Mouse (Mus musculus): ENCODE results near the gene Ghr. TPM values are rescaled to one million over a fixed set of nuclear protein-coding genes. Genes with fewer than 3 reads are reported as not detected.

The Ghr gene
- polyA plus RNA-seq (2015; fragmentation: Nextera tagmentation; extraction: Ambion mirVana): 6.7 and 8.8 TPM in 2 replicates

DNA sequence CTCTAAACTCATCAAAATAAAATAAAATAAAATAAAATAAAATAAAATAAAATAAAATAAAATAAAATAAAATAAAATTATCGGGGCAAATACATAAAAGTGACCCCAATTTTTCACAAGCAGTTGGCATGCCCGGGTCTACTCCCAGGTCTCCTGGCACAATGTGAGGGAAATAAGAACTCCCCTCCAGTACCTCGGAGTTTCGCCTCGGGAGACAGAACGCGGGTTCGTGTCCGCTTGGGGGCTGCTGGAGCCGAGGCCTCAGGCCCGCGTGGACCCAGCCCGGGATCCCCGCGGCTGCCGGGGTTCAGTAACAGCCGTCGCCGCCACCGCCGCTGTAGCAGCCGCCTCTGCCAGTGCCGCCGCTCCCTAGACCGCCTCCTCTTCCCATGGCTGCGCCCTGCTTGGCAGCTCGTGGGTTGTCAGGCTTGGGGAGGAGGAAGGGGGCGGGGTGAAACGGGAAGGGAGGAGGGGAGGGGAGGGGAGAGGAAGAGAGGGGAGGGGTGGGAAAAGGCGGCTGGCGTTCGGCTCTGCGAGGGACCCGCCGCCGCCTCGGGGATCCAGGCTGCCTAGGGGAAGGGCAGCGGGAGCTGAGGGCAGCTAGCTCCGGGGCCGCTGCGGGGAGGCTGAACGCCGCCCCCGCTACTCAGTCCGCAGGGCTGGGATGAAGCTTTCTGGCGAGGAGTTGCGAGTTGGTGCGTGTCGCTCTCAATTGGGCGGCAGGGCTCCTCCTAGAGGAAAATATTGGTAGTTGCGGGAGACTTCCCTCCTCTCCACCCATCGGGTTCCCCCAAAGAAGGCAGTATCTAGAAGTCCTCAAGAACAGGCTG is at the start of gene Ghr:
Gene Ghr, minus strand, starts transcription at position 686 of the 830 bp plus-strand sequence.
- WGBS: under 1% methylated on average over 48 of the region's 52 CpGs
- peak within 1 kb of the TSS; percentile 63 for H3K4me3 ChIP-seq (replicated peaks)

DNA sequence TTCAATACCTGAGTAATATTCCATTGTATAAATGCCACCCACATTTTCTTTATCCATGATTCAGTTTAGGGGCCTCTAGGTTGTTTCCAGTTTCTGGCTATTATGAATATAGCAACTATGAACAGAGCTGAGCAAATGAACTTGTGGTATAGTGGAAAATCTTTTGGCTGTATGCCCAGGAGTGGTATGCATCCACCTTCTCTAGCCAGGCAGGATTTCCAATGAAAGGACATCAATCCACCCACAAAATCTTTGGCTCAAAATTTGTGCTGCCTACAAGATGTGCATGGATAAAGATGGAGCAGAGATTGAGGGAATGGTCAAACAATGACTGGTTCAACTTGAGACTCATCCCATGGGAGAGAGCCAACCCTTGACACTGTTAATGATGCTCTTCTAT is 39.5 kb upstream of the Ghr start:
- no peak overlapping the region for H3K4me2 ChIP-seq (replicated peaks)

More for the DNA sequence above, at the start of gene Ghr:
- ATAC-seq: peak; percentile 97
- H3K27ac ChIP-seq: peak within 1 kb of the TSS; percentile 85
- H3K9me3 ChIP-seq: no peaks in the 10 kb centered on the region
- H3K4me2 ChIP-seq (replicated peaks): peak within 1 kb of the TSS; percentile 78
- no peaks in the 10 kb centered on the region for H3K36me3 ChIP-seq
- H3K27me3 ChIP-seq: peaks cover 6% of the 10 kb centered on the region; the same call in 1 of the 2 replicates
- H3K9ac ChIP-seq (replicated peaks): peak within 1 kb of the TSS; percentile 79
- H3K4me1 ChIP-seq (replicated peaks): peaks cover 9% of the 10 kb centered on the region

DNA sequence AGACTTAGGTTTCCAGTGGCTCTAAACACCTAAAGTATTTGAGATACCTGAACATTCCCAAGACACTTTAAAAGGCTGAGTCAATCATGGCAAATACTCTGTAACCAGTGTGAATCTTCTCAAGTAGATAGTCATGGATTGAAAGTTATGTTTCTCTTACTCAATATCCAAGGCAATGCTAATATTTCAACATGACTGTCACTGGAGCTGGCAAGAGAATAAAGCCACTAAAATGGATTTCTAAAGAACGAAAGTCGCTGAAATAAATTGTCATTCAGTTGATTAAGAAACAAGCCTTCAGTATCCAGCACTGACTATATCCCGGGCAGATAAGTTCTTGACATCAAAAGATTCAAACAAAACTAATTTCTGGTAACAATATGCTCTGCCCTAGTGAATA is 37.1 kb upstream of the Ghr start:
- Histone ChIP-seq H3K27me3 (no peaks in the 10 kb centered on the region), H3K36me3 (no peaks in the 10 kb centered on the region), H3K4me2 (replicated peaks) (no peak overlapping the region), H3K4me1 (replicated peaks) (no peaks in the 10 kb centered on the region), H3K9ac (replicated peaks) (no peak overlapping the region), H3K9me3 (no peaks in the 10 kb centered on the region), H3K27ac (no peak overlapping the region), H3K4me3 (replicated peaks) (no peak overlapping the region)
- no peak for ATAC-seq
- 92% methylated on average over 3 of the region's 3 CpGs for WGBS

More for the DNA sequence above, 39.5 kb upstream of the Ghr start:
- ATAC-seq: no peak
- Histone ChIP-seq H3K4me3 (replicated peaks) (no peak overlapping the region), H3K9me3 (no peaks in the 10 kb centered on the region), H3K27ac (no peak overlapping the region), H3K27me3 (no peaks in the 10 kb centered on the region), H3K9ac (replicated peaks) (no peak overlapping the region), H3K36me3 (no peaks in the 10 kb centered on the region), H3K4me1 (replicated peaks) (no peaks in the 10 kb centered on the region)

- Histone ChIP-seq H3K36me3 (no peaks in the 10 kb centered on the region), H3K9ac (replicated peaks) (no peak overlapping the region), H3K27ac (no peak overlapping the region), H3K9me3 (no peaks in the 10 kb centered on the region), H3K27me3 (no peaks in the 10 kb centered on the region), H3K4me2 (replicated peaks) (no peak overlapping the region), H3K4me3 (replicated peaks) (no peak overlapping the region), H3K4me1 (replicated peaks) (no peaks in the 10 kb centered on the region)
- WGBS: 94% methylated on average over 3 of the region's 3 CpGs
- no peak for ATAC-seq
Observed at GRCm38 (mm10) chr15:3618311-3618710, 35.0 kb upstream of the Ghr start.

DNA sequence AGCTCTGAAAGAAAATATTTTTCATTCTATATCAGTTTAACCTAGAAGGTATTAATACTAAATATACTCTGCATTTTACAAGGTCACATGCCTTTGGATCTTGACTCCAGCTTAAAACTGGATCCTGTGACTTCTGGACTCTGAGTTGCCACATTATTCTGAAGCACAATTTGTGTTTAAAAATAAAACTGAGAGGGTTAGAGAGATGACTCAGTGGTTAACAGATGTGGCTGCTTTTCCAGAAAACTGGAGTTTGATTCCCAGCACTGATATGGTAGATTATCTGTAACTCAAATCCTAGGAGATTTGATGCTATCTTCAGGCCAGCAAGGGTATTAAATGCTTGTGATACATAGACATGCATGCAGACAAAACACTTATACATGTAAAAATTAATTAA is 28.7 kb upstream of the Ghr start:
- Histone ChIP-seq H3K27me3 (no peaks in the 10 kb centered on the region), H3K9me3 (no peaks in the 10 kb centered on the region), H3K4me3 (replicated peaks) (no peak overlapping the region), H3K4me1 (replicated peaks) (no peaks in the 10 kb centered on the region), H3K4me2 (replicated peaks) (no peak overlapping the region), H3K36me3 (no peaks in the 10 kb centered on the region), H3K9ac (replicated peaks) (no peak overlapping the region), H3K27ac (no peak overlapping the region)
- ATAC-seq: no peak

GRCm38 (mm10) chr15:3607951-3608350 is 24.7 kb upstream of the Ghr start:
- Histone ChIP-seq H3K4me2 (replicated peaks) (no peak overlapping the region), H3K4me3 (replicated peaks) (no peak overlapping the region), H3K27me3 (no peaks in the 10 kb centered on the region), H3K27ac (no peak overlapping the region), H3K9me3 (no peaks in the 10 kb centered on the region), H3K9ac (replicated peaks) (no peak overlapping the region), H3K4me1 (replicated peaks) (no peaks in the 10 kb centered on the region), H3K36me3 (no peaks in the 10 kb centered on the region)
- no peak for ATAC-seq
- WGBS: 86% methylated on average over 3 of the region's 3 CpGs

DNA sequence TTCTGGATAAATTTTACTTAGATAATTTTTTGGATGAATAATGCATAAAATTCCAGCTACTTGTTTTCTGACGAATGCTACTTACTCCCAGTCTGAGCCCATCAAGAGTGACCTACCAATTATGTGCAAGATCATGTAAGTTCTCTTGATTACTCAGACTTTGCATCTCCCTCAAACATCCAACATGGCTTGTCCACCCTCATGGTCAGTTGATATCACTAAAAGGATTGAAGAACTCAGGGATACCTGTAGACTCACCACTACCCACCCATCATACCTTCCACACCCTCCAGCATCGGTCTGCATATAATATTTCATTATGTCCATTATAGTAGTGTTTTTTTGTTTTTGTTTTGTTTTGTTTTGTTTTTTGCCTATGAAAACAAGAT is 18.8 kb upstream of the Ghr start:
- Histone ChIP-seq H3K4me1 (replicated peaks) (no peaks in the 10 kb centered on the region), H3K36me3 (no peaks in the 10 kb centered on the region), H3K4me2 (replicated peaks) (no peak overlapping the region), H3K27me3 (no peaks in the 10 kb centered on the region), H3K9ac (replicated peaks) (no peak overlapping the region), H3K9me3 (no peaks in the 10 kb centered on the region), H3K4me3 (replicated peaks) (no peak overlapping the region), H3K27ac (no peak overlapping the region)
- WGBS: 93% methylated on average over 2 of the region's 2 CpGs
- no peak for ATAC-seq

GRCm38 (mm10) chr15:3601422-3602097 is 18.3 kb upstream of the Ghr start:
- Histone ChIP-seq H3K4me1 (replicated peaks) (no peaks in the 10 kb centered on the region), H3K4me2 (replicated peaks) (no peak overlapping the region), H3K27ac (no peak overlapping the region), H3K4me3 (replicated peaks) (no peak overlapping the region), H3K27me3 (no peaks in the 10 kb centered on the region), H3K9ac (replicated peaks) (no peak overlapping the region), H3K36me3 (no peaks in the 10 kb centered on the region), H3K9me3 (no peaks in the 10 kb centered on the region)
- ATAC-seq: no peak
- 85% methylated on average over 4 of the region's 4 CpGs for whole genome bisulfite sequencing

DNA sequence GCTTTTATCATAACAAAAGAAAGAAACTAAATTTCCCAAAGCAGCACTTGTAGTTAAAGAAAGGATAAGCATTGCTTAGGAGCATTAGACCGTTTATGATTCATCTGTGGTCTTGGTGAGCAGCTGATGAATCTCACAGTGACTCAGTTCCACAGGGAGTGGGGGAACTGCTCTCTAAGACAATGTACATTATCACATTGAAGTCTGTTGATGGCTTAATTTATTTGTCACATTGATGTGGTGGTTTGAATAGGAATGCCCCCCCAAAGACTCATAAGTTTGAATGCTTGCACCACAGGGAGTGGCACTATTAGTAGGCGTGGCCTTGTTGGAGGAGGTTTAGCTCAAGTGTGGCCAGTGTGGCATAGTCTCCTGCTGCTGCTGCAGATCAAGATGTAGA is 4.6 kb upstream of the Ghr start:
- Histone ChIP-seq H3K9ac (replicated peaks) (no peak overlapping the region), H3K27me3 (0 out of 2 replicates have a peak, but pooled peaks cover 6% of the 10 kb centered on the region), H3K4me1 (replicated peaks) (no peaks in the 10 kb centered on the region), H3K9me3 (no peaks in the 10 kb centered on the region), H3K36me3 (no peaks in the 10 kb centered on the region), H3K4me2 (replicated peaks) (no peak overlapping the region), H3K4me3 (replicated peaks) (no peak overlapping the region), H3K27ac (no peak overlapping the region)
- ATAC-seq: no peak
- WGBS: 68% methylated on average over 2 of the region's 2 CpGs

GRCm38 (mm10) chr15:3584361-3584760 is 1.1 kb upstream of the Ghr start:
- H3K27ac ChIP-seq: no peak overlapping the region
- H3K9ac ChIP-seq (replicated peaks): no peak overlapping the region
- H3K36me3 ChIP-seq: no peaks in the 10 kb centered on the region
- H3K4me1 ChIP-seq (replicated peaks): peaks cover 9% of the 10 kb centered on the region
- no peak overlapping the region for H3K4me2 ChIP-seq (replicated peaks)
- ATAC-seq: no peak
- 63% methylated on average over 4 of the region's 4 CpGs for WGBS
- no peak overlapping the region for H3K4me3 ChIP-seq (replicated peaks)
- no peaks in the 10 kb centered on the region for H3K9me3 ChIP-seq
- H3K27me3 ChIP-seq: peaks cover 6% of the 10 kb centered on the region; the same call in 1 of the 2 replicates

GRCm38 (mm10) chr15:3581861-3582806 is 1.2 kb downstream of the Ghr start:
- H3K27me3 ChIP-seq: peaks cover 6% of the 10 kb centered on the region; the same call in 1 of the 2 replicates
- H3K36me3 ChIP-seq: no peaks in the 10 kb centered on the region
- peaks cover 9% of the 10 kb centered on the region for H3K4me1 ChIP-seq (replicated peaks)
- no peaks in the 10 kb centered on the region for H3K9me3 ChIP-seq
- H3K4me3 ChIP-seq (replicated peaks): peak overlapping the region; percentile 63
- H3K4me2 ChIP-seq (replicated peaks): peak overlapping the region; percentile 78
- peak overlapping the region; percentile 58 for H3K9ac ChIP-seq (replicated peaks)
- ATAC-seq: peak; percentile 76
- no peak overlapping the region for H3K27ac ChIP-seq
- 8% methylated on average over 34 of the region's 34 CpGs for WGBS

Measured in midbrain, embryonic 13.5 days (tissue).